Mouse (Mus musculus) midbrain, embryonic 13.5 days (tissue): Measurements from ENCODE around the gene Ppig. TPM values are rescaled to one million over a fixed set of nuclear protein-coding genes. Genes with fewer than 3 reads are reported as not detected.
"Not testable (repeated sequence)": the region's sequence is repeated elsewhere in the genome, so short reads cannot be mapped to it uniquely, and the experiment has no call there.

Experiments
- ATAC-seq: fragments of 200-750 bp; cut with Nextera tagmentation; 2 replicates; pipeline ENCODE4 v1.8.0; 2017; ENCODE audit warnings: mild to moderate bottlenecking, moderate TSS enrichment, moderate library complexity
- H3K27ac ChIP-seq: fragments of 300-500 bp; sonication (generic); 2 replicates; pipeline ENCODE4 v1.5.1; 2015; ENCODE audit warnings: inconsistent platforms, mild to moderate bottlenecking, moderate library complexity
- H3K27me3 ChIP-seq: fragments of 300-500 bp; sonication (generic); 2 replicates; pipeline ENCODE4 v1.6.1; 2015; ENCODE audit warnings: mild to moderate bottlenecking, inconsistent platforms
- H3K36me3 ChIP-seq: fragments of 300-500 bp; sonication (generic); 2 replicates; pipeline ENCODE4 v1.6.1; 2015; ENCODE audit warnings: mild to moderate bottlenecking, inconsistent platforms
- H3K4me1 ChIP-seq: fragments of 300-500 bp; sonication (generic); replicated peaks from 2 replicates; pipeline ENCODE4 v1.6.1; 2015; ENCODE audit warnings: inconsistent platforms
- H3K4me2 ChIP-seq: fragments of 300-500 bp; sonication (generic); replicated peaks from 2 replicates; pipeline ENCODE4 v1.6.1; 2015; ENCODE audit warnings: moderate library complexity, mild to moderate bottlenecking, inconsistent platforms
- H3K4me3 ChIP-seq: fragments of 300-500 bp; sonication (generic); replicated peaks from 2 replicates; pipeline ENCODE4 v1.5.1; 2015; ENCODE audit warnings: mild to moderate bottlenecking, inconsistent platforms
- H3K9ac ChIP-seq: fragments of 300-500 bp; sonication (generic); replicated peaks from 2 replicates; pipeline ENCODE4 v1.6.1; 2015; ENCODE audit warnings: mild to moderate bottlenecking, inconsistent platforms
- H3K9me3 ChIP-seq: fragments of 300-500 bp; sonication (generic); 2 replicates; pipeline ENCODE4 v1.6.1; 2016; ENCODE audit warnings: mild to moderate bottlenecking, inconsistent platforms
- WGBS: fragments of 180-500 bp; shearing (Covaris S2); methylation state at CpG from one replicate; pipeline ENCODE4 v1.1.7; 2015; 5-methylcytosine and 5-hydroxymethylcytosine counted together
- polyA plus RNA-seq: library from polyadenylated mRNA; unstranded; fragments of >200 nt; fragmentation: Nextera tagmentation; extraction: Ambion mirVana; gene quantifications from 2 replicates; pipeline ENCODE4 v1.2.1, GENCODE M21; 2015

Ppig gene
- polyA plus RNA-seq = 137 and 142 TPM in 2 replicates

GRCm38 (mm10) chr2:69722273-69722649 is at the start of gene Ppig:
TSS of gene Ppig (plus strand) at chr2:69722545.
- H3K9me3 ChIP-seq = no peaks in the 10 kb centered on the region
- H3K4me1 ChIP-seq = peaks cover 16% of the 10 kb centered on the region
- H3K4me3 ChIP-seq = peak within 1 kb of the TSS; percentile 97
- ATAC-seq = peak; percentile 70
- peak within 1 kb of the TSS; percentile 87 for H3K9ac ChIP-seq
- 0 out of 2 replicates have a peak, but pooled peaks cover 4% of the 10 kb centered on the region for H3K27me3 ChIP-seq
- H3K4me2 ChIP-seq = peak within 1 kb of the TSS; percentile 87
- WGBS = 5% methylated on average over 12 of the region's 12 CpGs
- no peaks in the 10 kb centered on the region for H3K36me3 ChIP-seq
- peak within 1 kb of the TSS; percentile 86 for H3K27ac ChIP-seq

GRCm38 (mm10) chr2:69673723-69674122 is 48.6 kb upstream of the Ppig start:
- no peak overlapping the region for H3K4me3 ChIP-seq
- no peak for ATAC-seq
- H3K9ac ChIP-seq = no peak overlapping the region
- WGBS = 75% methylated on average over 5 of the region's 5 CpGs
- 0 out of 2 replicates have a peak, but pooled peaks cover 3% of the 10 kb centered on the region for H3K27me3 ChIP-seq
- no peak overlapping the region for H3K4me2 ChIP-seq
- no peak overlapping the region for H3K27ac ChIP-seq
- no peaks in the 10 kb centered on the region for H3K9me3 ChIP-seq
- peaks cover 8% of the 10 kb centered on the region; the same call in 1 of the 2 replicates for H3K36me3 ChIP-seq
- H3K4me1 ChIP-seq = no peaks in the 10 kb centered on the region

- Histone ChIP-seq H3K36me3 (peaks cover 7% of the 10 kb centered on the region), H3K27ac (no peak overlapping the region), H3K9ac (no peak overlapping the region), H3K27me3 (0 out of 2 replicates have a peak, but pooled peaks cover 3% of the 10 kb centered on the region), H3K4me1 (no peaks in the 10 kb centered on the region), H3K4me2 (no peak overlapping the region), H3K9me3 (no peaks in the 10 kb centered on the region), H3K4me3 (no peak overlapping the region)
- WGBS = 79% methylated on average over 9 of the region's 9 CpGs
- ATAC-seq = no peak
Measured at GRCm38 (mm10) chr2:69675266-69675665, 47.1 kb upstream of the Ppig start.

- Histone ChIP-seq H3K4me1 (no peaks in the 10 kb centered on the region), H3K36me3 (peaks cover 4% of the 10 kb centered on the region; the same call in 1 of the 2 replicates), H3K27ac (no peak overlapping the region), H3K9me3 (no peaks in the 10 kb centered on the region), H3K27me3 (peaks cover 9% of the 10 kb centered on the region; the same call in 1 of the 2 replicates), H3K4me2 (no peak overlapping the region), H3K9ac (no peak overlapping the region), H3K4me3 (no peak overlapping the region)
- 54% methylated on average over 2 of the region's 2 CpGs for WGBS
- no peak for ATAC-seq
Measured at GRCm38 (mm10) chr2:69676713-69677112, 45.6 kb upstream of the Ppig start.

- H3K4me2 ChIP-seq, ATAC-seq, H3K27ac ChIP-seq, H3K9ac ChIP-seq, H3K9me3 ChIP-seq, H3K36me3 ChIP-seq, H3K4me3 ChIP-seq, H3K4me1 ChIP-seq: not testable (repeated sequence)
- H3K27me3 ChIP-seq = peaks cover 11% of the 10 kb centered on the region; the same call in 1 of the 2 replicates
- 84% methylated on average over 2 of the region's 2 CpGs for WGBS
Measured at GRCm38 (mm10) chr2:69677215-69677614, 45.1 kb upstream of the Ppig start.

- H3K27me3 ChIP-seq = peaks cover 11% of the 10 kb centered on the region; the same call in 1 of the 2 replicates
- no peak overlapping the region for H3K9ac ChIP-seq
- H3K36me3 ChIP-seq = peaks cover 7% of the 10 kb centered on the region; the same call in 1 of the 2 replicates
- WGBS = 69% methylated on average over 6 of the region's 6 CpGs
- H3K9me3 ChIP-seq = no peaks in the 10 kb centered on the region
- ATAC-seq = no peak
- H3K4me1 ChIP-seq = peaks cover 12% of the 10 kb centered on the region
- no peak overlapping the region for H3K4me3 ChIP-seq
- H3K27ac ChIP-seq = no peak overlapping the region
- H3K4me2 ChIP-seq = no peak overlapping the region
Measured at GRCm38 (mm10) chr2:69679990-69680389, 42.4 kb upstream of the Ppig start.

GRCm38 (mm10) chr2:69681931-69682330 is 40.4 kb upstream of the Ppig start:
- Histone ChIP-seq H3K9me3 (no peaks in the 10 kb centered on the region), H3K4me3 (no peak overlapping the region), H3K36me3 (peaks cover 17% of the 10 kb centered on the region), H3K4me1 (peaks cover 12% of the 10 kb centered on the region), H3K27me3 (peaks cover 17% of the 10 kb centered on the region; the same call in 1 of the 2 replicates), H3K4me2 (no peak overlapping the region), H3K27ac (no peak overlapping the region), H3K9ac (no peak overlapping the region)
- ATAC-seq = no peak
- 87% methylated on average over 4 of the region's 4 CpGs for WGBS

- H3K4me1 ChIP-seq = peaks cover 12% of the 10 kb centered on the region
- no peaks in the 10 kb centered on the region for H3K9me3 ChIP-seq
- WGBS = 10% methylated on average over 13 of the region's 13 CpGs
- no peak overlapping the region for H3K4me3 ChIP-seq
- peaks cover 27% of the 10 kb centered on the region for H3K36me3 ChIP-seq
- H3K4me2 ChIP-seq = peak overlapping the region; percentile 33
- H3K27ac ChIP-seq = no peak overlapping the region
- H3K27me3 ChIP-seq = peaks cover 14% of the 10 kb centered on the region; the same call in 1 of the 2 replicates
- no peak overlapping the region for H3K9ac ChIP-seq
- 0 out of 2 replicates have a peak, but pooled peaks have one; percentile 65 for ATAC-seq
Measured at GRCm38 (mm10) chr2:69683036-69683805, 39.1 kb upstream of the Ppig start.

- Histone ChIP-seq H3K36me3 (peaks cover 34% of the 10 kb centered on the region), H3K4me1 (peaks cover 12% of the 10 kb centered on the region), H3K27ac (no peak overlapping the region), H3K4me3 (no peak overlapping the region), H3K4me2 (no peak overlapping the region), H3K9me3 (no peaks in the 10 kb centered on the region), H3K9ac (no peak overlapping the region), H3K27me3 (peaks cover 14% of the 10 kb centered on the region; the same call in 1 of the 2 replicates)
- WGBS = 98% methylated on average over 3 of the region's 3 CpGs
- no peak for ATAC-seq
Measured at GRCm38 (mm10) chr2:69684488-69684887, 37.9 kb upstream of the Ppig start.

- no peak overlapping the region for H3K4me3 ChIP-seq
- H3K9me3 ChIP-seq = no peaks in the 10 kb centered on the region
- no peak overlapping the region for H3K27ac ChIP-seq
- 92% methylated on average over 3 of the region's 3 CpGs for WGBS
- no peaks in the 10 kb centered on the region for H3K4me1 ChIP-seq
- H3K9ac ChIP-seq = no peak overlapping the region
- 0 out of 2 replicates have a peak, but pooled peaks cover 3% of the 10 kb centered on the region for H3K27me3 ChIP-seq
- no peak overlapping the region for H3K4me2 ChIP-seq
- peaks cover 73% of the 10 kb centered on the region for H3K36me3 ChIP-seq
- no peak for ATAC-seq
Measured at GRCm38 (mm10) chr2:69690214-69690613, 32.1 kb upstream of the Ppig start.

GRCm38 (mm10) chr2:69690843-69691242 is 31.5 kb upstream of the Ppig start:
- Histone ChIP-seq H3K36me3 (peaks cover 73% of the 10 kb centered on the region), H3K9ac (no peak overlapping the region), H3K4me1 (no peaks in the 10 kb centered on the region), H3K27ac (no peak overlapping the region), H3K9me3 (no peaks in the 10 kb centered on the region), H3K27me3 (no peaks in the 10 kb centered on the region), H3K4me3 (no peak overlapping the region), H3K4me2 (no peak overlapping the region)
- no peak for ATAC-seq
- WGBS = 90% methylated on average over 6 of the region's 6 CpGs

- 96% methylated on average over 11 of the region's 11 CpGs for WGBS
- Histone ChIP-seq H3K36me3 (peaks cover 71% of the 10 kb centered on the region), H3K9me3 (no peaks in the 10 kb centered on the region), H3K27ac (no peak overlapping the region), H3K27me3 (no peaks in the 10 kb centered on the region), H3K4me1 (no peaks in the 10 kb centered on the region), H3K9ac (no peak overlapping the region), H3K4me3 (no peak overlapping the region), H3K4me2 (no peak overlapping the region)
- no peak for ATAC-seq
Measured at GRCm38 (mm10) chr2:69693501-69693900, 28.8 kb upstream of the Ppig start.
